Mouse (Mus musculus): ENCODE data around the gene Eepd1.

GRCm38 (mm10) chr9:25460835-25461555 is 20.4 kb upstream of the Eepd1 start:
- no peak for TF ChIP-seq CTCF (IDR thresholded peaks at IDR 0.05; ENCODE audit: low read depth)
- no peak for TF ChIP-seq EP300 (optimal IDR thresholded peaks at IDR 0.05)

All from stomach, postnatal 0 days (tissue).